Mouse (Mus musculus) gastrocnemius, adult 2 months (tissue): ENCODE measurements around the gene 1700086D15Rik. TPM values are rescaled to one million over a fixed set of nuclear protein-coding genes. Genes with fewer than 3 reads are reported as not detected.
A peak's percentile ranks its signal among the peaks of the same experiment; 100 is the strongest.

Experiments used
- DNase-seq: peaks from one replicate; pipeline ENCODE4 v3.0.0; 2022
- H3K27ac ChIP-seq: fragments of 200-600 bp; 2 replicates; pipeline ENCODE4 v1.8.1; 2022; ENCODE audit warnings: mild to moderate bottlenecking
- H3K4me3 ChIP-seq: fragments of 200-600 bp; 2 replicates; pipeline ENCODE4 v1.8.1; 2022; ENCODE audit warnings: mild to moderate bottlenecking, moderate library complexity
- CTCF ChIP-seq: fragments of 200-600 bp; IDR thresholded peaks from 2 replicates; pipeline ENCODE4 v1.8.1; 2022; ENCODE audit warnings: antibody characterized with exemption, mild to moderate bottlenecking, moderate library complexity
- intact Hi-C: fragments of 180-260 bp; cut with DNase I; formaldehyde crosslinking; loops from one replicate; pipeline ENCODE4 v1.15.1; 2025
- long read RNA-seq, 2 experiments: library from polyadenylated mRNA; stranded (forward); transcript quantifications; one replicate each; pipeline ENCODE4 v2.0.0; 2021
- total RNA-seq, 2 experiments: library from RNA; stranded (reverse); gene quantifications; 2 replicates each; pipeline ENCODE4 v1.2.3; 2021

Gene 1700086D15Rik
- under 1 TPM in 1 of 2 experiments, not detected in 1; 0.23 TPM for total RNA-seq
- long read RNA-seq, experiment 1 = 0 reads
- long read RNA-seq, experiment 2 = 0 reads

DNA sequence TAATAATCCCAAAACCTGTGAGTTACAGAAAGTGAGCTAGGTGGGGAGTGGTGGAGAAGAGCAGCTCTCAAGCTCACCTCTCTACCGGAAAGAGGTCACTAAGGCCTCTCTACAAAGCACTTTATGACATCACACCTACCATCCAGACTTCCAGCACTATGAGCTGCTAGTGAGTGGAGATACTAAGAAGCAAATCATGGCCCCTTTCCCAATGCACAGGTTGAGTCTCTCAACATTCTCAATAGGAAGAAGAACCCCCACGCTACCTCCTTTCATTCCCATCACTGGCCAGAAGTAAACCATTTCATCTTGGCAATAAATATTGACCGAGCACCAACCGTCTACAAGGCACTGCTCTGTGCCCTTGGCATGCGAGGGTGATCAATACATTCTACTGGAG is at the start of gene 1700086D15Rik:
TSS of gene 1700086D15Rik (minus strand) at position 101 of the 400 bp plus-strand sequence.
- Histone ChIP-seq H3K27ac (no peak within 1 kb of the TSS), H3K4me3 (no peak within 1 kb of the TSS)
- no peak for DNase-seq
- intact Hi-C loops = no loop called here
- no peak for TF ChIP-seq CTCF

DNA sequence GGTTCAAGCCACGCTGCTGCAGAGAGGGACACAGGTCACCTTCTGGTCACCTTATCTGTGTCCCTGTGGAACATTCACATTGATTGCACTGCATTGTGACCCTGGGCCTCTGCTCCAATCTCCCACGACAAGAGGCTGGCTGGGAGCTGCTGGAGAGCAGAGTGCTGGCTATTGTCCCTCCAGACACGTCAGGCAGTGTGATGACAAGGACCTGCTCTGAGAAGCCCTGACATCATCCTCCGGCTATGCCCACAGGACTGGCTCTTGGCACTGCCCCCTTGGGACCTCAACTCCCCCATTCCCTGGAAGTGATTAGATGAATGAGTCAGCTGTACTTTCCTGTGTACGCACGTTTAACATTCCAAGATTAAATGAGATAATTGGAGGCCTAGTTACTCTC is 49.8 kb upstream of the 1700086D15Rik start:
- peak; percentile 15 for DNase-seq
- Histone ChIP-seq H3K27ac (no peak overlapping the region), H3K4me3 (no peak overlapping the region)
- TF ChIP-seq CTCF = no peak
- intact Hi-C loops = no loop called here

DNA sequence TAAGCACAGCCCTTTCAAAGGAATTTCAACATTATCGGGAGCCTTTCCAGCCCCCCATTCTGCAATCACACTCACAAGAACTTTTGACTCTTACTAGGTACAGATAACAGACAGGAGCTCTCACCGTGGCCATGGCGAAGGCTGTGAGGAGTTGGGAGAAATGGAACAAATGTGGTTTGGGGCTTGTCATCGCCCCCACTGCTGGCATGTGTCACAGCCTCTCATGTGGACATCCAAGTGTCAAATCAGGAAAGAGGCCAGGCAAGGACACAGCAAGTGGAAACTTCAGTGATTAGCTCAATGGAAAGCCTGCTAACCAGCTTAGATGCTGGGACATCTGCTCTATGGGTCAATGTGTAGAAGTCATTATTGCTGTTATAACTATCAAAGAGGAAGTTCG is 45.6 kb upstream of the 1700086D15Rik start:
- intact Hi-C loops = no loop called here
- no peak for TF ChIP-seq CTCF
- H3K27ac ChIP-seq = no peak overlapping the region
- DNase-seq = no peak
- no peak overlapping the region for H3K4me3 ChIP-seq

DNA sequence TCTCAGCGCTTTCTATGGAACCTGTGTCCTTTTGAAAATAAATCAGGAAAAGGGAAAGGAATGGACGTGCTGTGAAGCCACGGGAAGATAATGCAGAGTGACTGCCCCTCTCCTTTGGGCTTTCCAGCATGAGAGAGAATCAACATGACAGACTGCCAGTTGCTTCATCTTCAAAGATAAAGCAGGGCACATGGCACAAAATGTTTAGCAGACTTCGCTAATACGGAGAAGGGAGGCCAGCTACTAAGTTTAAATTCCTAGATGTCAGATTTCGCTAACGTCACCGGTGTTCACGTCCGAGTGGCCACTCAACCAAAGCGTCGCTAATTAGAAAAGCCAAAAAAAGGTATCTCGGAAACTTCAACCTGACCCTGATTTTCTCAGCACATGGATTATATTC is 45.0 kb upstream of the 1700086D15Rik start:
- no peak for DNase-seq
- Histone ChIP-seq H3K4me3 (no peak overlapping the region), H3K27ac (no peak overlapping the region)
- no peak for TF ChIP-seq CTCF
- intact Hi-C loops = no loop called here

DNA sequence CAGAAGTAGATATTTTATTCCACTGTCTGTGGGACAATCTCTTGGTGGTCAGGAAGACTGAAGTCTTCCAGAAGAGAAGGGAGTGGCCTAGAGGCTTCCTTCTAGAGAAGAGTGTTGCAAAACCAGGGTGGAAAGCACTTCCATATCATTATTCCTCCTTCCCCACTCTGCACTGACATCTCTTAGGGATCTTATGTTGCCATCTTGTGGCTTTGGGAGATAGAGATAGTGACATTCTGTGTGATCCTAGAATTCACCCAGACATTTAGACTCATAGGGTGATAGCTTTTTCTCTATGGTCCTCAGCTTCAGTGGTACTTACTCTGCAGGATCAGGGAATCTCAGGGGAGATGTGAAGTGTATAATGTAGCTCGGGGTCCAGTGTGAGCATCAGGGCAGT is 43.3 kb upstream of the 1700086D15Rik start:
- intact Hi-C loops = no loop called here
- Histone ChIP-seq H3K27ac (no peak overlapping the region), H3K4me3 (no peak overlapping the region)
- DNase-seq = no peak
- TF ChIP-seq CTCF = no peak

DNA sequence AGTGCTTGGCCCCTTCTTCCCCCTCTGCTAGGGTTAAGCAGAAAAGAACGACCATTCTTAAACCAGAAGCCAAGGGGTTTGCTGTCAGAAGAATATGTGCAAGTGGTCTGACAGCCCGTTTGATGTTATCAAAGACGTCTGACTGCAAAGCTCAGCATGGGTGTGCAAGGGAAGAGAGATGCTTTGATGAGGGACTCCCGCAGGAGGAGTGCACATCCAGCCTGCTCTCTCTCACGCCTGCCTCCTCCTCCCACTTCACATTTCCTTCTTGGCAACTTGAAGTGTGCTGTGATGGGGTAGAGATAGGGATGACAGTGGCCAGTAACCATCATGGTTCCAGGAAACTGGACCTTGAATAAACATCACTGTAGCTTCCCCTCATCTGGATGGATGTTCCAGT is 42.5 kb upstream of the 1700086D15Rik start:
- Histone ChIP-seq H3K4me3 (no peak overlapping the region), H3K27ac (no peak overlapping the region)
- no peak for DNase-seq
- intact Hi-C loops = no loop called here
- TF ChIP-seq CTCF = no peak

DNA sequence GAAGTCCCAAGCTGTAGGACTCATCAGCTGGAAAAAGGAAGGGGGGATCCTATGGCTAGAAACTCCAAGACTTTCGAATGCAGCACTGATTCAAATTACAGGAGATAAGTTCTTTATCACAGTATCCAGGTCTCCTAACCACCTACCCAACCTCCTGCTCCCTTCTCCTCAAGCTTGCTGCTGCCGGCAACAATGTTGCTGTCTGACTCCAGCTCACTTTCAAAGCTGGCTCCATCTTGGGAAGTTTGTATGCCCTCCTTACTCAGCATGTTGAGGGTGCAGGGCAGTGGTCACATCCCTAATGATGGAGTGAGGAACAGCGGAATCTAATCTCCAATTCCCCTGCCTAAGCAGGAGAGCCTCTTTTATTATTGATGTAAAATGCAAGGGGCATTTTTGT is 38.3 kb upstream of the 1700086D15Rik start:
- intact Hi-C loops = no loop called here
- TF ChIP-seq CTCF = no peak
- no peak for DNase-seq
- H3K4me3 ChIP-seq = no peak overlapping the region
- no peak overlapping the region for H3K27ac ChIP-seq

DNA sequence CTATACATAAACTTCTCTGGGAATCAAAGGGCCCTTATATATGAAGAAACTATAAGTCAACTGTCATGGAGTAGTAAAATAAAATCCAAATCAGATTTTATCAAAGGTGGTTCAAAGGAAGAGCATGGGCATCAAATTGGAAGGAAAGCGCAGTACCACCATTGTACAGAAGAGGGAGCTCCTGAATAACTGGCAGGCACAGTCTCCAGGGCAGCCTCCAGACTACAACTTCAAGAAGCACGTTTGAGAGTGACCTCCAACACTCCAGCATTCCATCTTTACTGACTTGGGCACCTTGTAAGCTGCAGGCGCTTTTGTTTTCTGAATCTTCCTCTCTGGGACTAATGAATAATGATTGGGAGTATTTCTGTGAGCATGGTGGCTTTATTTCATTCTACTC is 37.6 kb upstream of the 1700086D15Rik start:
- intact Hi-C loops = loop anchor here (1.0 kb wide), 1 partner anchor 480 kb away; no protein-coding TSS in a partner anchor
- Histone ChIP-seq H3K27ac (no peak overlapping the region), H3K4me3 (no peak overlapping the region)
- TF ChIP-seq CTCF = peak; percentile 92
- peak; percentile 56 for DNase-seq

DNA sequence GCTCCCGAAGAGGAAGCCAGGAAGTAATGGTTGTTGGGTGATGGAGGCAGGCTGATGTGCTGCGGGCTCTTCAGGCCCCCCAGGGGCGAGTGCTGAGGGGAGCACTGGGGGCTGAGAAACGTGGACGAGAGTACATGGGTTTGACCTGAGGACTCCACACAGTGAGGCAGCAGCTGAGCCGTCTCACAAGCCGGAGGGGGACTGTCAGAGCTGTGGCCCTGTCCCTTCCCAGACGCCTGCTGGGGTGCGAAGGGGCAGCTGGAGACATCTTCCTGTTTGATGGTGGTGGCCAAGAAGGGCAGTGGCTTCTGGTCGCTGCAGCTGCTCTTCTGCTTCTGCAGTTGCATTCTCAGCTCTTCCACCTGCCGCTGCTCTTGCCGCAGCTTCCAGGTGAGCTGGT is 27.3 kb upstream of the 1700086D15Rik start:
- TF ChIP-seq CTCF = no peak
- Histone ChIP-seq H3K4me3 (no peak overlapping the region), H3K27ac (no peak overlapping the region)
- no peak for DNase-seq
- intact Hi-C loops = no loop called here

DNA sequence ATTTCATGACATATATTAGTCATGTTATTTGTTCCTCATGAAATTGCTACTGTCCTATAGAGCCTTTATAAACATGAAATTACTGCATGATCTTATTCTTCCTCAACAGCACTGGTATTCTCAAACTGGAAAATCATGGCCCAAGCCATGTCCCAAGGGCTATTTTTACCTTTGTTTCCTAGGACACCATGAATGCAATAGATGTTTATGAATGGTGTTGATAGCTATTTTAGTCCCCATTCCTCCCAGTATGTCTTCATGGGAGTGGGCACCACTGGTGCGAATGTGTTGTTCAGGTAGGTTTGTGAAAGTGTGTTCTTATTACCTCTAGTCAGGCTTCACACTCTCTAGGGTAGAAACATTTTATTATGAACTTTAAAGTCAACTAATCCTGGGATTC is 25.4 kb upstream of the 1700086D15Rik start:
- intact Hi-C loops = no loop called here
- Histone ChIP-seq H3K27ac (no peak overlapping the region), H3K4me3 (no peak overlapping the region)
- DNase-seq = no peak
- TF ChIP-seq CTCF = no peak

DNA sequence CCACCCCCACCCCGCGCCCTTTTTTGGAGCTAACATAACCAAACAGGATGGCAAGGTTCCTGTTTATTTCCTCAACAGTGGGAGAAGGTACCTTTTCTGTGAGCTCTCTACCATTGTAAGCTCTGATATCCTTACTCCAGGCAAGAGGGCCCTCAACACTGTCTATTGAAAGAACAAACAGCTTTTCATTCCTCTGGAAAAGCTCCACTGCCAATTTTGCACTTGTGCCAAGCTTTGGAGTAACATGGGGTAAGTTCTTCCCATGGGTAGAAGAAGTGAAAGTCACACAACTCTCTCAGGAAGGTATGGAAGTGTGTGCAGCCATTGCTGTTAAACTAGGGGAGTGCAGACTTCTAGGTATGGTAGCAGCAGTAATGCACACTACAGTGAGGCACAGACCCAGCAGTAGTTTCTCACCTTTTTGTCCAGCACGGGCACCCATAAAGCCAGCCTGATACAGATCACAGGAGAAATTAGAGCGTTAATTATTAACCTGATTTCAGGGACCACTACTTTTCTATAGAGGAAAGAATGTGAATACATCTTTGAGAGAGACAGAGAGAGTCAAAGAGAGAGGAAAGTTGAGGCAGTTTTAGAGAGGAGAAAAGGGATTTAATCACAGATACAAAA is 10.5 kb upstream of the 1700086D15Rik start:
- Histone ChIP-seq H3K27ac (no peak overlapping the region), H3K4me3 (no peak overlapping the region)
- no peak for TF ChIP-seq CTCF
- intact Hi-C loops = no loop called here
- DNase-seq = no peak

DNA sequence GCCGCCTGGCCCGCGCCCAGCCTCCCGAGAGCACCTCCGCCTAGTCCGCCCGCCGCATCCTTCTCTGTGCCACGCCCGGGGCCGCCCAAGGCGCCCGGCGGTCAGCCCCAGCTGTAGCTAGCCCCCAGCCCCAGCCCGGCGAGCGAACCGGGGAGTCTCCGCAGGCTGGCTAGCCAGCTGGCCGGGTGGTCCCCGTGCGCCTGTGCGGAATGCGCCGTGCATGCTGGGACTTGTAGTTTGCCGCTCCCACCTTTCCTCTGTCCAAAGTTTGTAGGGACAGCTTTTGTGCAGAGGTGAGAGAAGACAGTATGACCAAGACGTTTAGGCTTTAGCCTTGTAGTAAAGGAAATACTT is 3.1 kb upstream of the 1700086D15Rik start, which contains the start of gene Arhgap44:
TSS of gene Arhgap44 (minus strand) at position 195 of the 354 bp plus-strand sequence.
- H3K27ac ChIP-seq = peak within 1 kb of the TSS; percentile 78
- peak; percentile 83 for DNase-seq
- intact Hi-C loops = no loop called here
- no peak for TF ChIP-seq CTCF
- peak within 1 kb of the TSS; percentile 90 for H3K4me3 ChIP-seq

DNA sequence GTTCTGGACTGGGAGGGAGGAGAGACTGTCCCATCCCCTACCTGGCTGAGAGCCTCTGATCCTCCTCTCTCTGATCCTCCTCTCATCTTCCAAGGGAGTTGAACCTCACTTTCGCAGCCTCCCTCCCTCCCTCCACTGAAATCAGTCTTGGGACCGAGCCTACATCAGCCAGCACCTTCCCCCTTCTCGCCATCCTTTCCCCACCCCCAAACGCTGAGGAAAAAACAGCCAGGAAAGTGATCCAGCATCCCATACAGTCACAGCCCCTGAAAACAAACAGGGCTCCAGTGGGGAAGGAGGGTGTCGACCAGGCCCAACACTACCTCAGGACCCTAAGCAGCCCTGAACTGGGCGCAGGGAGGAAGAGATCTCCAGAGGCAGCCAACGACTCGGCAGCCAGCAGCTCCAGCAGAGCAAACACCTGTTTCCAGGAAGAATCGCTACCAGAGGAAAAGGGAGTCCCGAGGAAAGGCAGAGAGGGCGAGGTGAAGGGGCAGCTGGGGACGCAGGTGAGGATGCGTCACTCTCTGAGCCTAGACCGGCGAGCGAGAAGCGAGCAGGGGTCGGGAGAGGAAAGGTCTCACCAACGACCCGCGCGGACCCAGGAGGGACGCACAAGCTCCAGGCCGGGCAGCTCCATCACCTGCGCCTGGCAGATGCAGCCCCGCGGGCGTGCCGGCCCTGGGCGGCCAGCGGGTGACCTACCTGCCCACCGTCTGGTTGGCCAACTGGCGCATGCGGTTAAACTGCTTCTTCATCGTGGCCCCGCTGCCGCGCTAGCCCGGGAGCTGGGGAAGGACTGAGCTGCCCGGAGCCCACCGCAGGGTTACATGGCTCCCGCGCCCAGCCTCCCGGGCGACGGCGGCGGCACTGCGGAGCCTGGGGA is 2.4 kb upstream of the 1700086D15Rik start:
- Histone ChIP-seq H3K4me3 (peak overlapping the region; percentile 90), H3K27ac (peak overlapping the region; percentile 78)
- intact Hi-C loops = no loop called here
- TF ChIP-seq CTCF = no peak
- no peak for DNase-seq
